Mouse (Mus musculus) adipocyte (in vitro differentiated cells): Measurements from ENCODE around the gene Olfr481.

Experiments
- DNase-seq: peaks from one replicate; pipeline ENCODE4 v3.0.0-alpha.2; 2016; ENCODE audit warnings: low spot score

Gene Olfr481

DNA sequence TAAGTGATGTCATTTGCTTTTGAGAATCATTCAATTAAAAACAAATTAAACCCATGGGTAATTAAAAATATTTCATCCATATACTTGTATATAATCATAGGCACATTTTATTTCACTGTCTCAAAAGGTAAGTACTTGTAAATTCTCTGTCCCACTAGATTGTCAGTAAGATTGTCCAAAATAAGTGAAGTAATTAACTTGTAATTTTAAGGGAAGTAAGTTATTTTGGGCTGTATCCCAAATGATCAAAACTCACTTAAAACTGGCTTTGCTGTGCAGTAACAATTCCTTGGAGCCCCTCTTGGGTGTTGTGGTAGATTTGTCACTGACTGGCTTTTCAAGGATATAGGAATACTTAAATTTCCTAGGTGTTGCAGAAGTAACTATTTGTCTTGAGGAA lies at the start of gene Olfr481:
Gene Olfr481 (plus strand): TSS at position 301 of the 400 bp plus-strand sequence.
- DNase-seq = no peak

DNA sequence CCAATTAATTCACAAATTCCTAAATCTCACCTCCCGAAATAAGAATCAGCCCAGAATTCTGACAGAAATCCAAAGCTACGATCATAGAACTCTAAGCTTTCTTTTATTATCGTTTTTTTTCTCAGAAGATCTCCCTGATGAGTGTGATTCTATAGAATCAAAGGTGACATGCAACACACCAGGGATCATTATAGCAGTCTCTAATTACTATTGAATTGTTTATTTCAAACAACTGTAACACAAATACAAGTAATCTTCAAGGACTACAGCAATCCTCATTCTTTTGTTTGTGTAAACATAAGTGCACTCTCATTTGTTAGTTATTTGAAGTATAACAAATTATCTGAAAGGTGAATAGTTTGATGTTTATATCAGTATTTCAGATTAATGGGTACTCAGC lies 45.8 kb upstream of the Olfr481 start, which contains the start of gene Olfr478:
Gene Olfr478 (minus strand): TSS at position 101 of the 400 bp plus-strand sequence.
- DNase-seq = no peak

DNA sequence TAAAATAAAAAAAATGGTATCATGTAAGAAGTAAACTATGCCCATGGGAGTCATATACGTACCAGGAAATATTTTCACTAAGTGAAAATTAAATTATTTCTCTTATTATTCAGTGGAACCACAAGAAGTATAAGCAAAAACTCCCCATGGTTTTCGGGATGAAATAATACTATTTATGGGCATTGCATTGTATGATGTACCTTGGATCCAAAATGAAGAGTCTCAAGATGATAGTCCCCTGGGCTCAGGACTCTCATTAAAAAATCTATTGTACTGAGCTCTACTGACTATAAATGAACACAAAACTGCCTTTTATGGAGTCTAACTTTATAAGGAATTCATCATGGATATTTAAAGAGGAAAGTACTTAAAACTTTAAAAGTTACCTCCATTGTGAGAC lies 29.3 kb upstream of the Olfr481 start, which contains the start of gene Olfr479:
Gene Olfr479 (plus strand): TSS at position 301 of the 400 bp plus-strand sequence.
- DNase-seq = no peak

DNA sequence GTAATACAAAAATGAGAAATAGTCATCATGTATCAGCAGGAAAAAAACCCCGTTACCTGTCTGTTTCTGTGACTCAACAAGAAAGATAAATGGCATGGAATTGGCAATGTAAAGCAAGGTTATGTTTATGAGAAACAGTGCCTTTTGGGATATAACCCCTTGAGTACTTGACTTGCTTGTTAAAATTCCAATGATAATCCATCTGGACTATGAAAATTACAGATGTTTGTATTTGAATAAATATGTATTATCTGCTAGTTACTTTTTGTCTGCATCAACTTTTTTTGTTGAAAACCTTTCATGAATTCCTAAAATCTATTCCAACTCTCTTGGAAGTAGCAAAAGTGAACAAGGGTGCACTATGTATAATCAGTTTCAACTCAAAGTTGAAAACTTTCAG lies 12.4 kb upstream of the Olfr481 start, which contains the start of gene Olfr480:
Gene Olfr480 (minus strand): TSS at position 101 of the 400 bp plus-strand sequence.
- no peak for DNase-seq

DNA sequence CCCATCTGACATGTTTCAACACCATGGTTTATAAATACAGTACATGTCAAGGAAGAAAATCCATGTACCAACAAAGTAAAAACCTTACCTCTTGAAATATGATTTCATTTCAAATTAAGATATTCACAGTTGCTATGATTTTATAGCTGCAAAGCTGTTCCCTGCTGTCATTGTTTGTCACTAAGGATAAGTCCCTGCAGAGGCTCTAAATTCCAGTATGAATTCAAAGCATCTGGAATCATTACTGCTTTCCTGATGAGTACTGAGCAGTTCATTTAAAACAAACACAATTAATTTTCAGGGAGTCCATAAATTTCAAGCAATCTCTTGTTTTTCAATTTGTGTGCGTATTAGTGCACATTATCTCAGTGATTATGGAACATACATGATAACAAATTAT lies 17.8 kb downstream of the Olfr481 start, which contains the start of gene Olfr482:
Gene Olfr482 (minus strand): TSS at position 101 of the 400 bp plus-strand sequence.
- no peak for DNase-seq

DNA sequence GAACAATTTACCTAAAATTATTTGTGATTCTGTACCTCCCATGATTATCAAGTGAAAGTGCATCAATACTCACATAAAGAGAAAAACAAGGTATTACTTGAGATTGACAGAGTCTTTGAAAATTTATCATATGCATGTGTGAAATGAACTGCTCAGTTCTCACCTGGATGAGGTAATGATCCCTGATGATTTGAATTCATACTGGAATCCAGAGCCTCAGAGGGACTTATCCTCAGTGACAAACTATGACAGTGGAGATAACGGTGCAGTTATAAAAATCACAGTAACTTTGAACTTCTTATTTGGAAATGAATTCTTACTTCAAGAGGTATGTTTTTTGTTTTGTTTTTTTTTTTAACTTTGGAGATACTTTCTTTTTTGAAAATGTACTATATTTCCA lies 20.9 kb downstream of the Olfr481 start, which contains the start of gene Olfr483:
Gene Olfr483 (plus strand): TSS at position 301 of the 400 bp plus-strand sequence.
- no peak for DNase-seq

DNA sequence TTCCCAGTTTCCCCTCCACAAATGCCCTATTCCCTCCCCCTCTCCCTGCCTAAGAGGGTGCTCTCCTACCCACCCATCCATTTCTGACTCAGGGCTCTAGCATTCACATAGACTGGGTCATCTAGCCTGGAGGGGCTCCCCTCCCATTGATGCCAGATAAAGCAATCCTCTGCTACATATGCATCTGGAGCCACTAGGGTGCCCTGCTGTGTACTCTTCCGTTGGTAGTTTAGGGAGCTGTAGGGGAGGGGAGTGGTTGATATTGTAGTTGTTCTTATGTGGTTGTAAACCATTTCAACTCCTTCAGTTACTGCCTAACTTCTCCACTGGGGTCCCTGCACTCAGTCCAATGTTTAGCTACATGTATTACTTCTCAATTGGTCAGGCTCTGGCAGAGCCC lies 41.0 kb downstream of the Olfr481 start:
- no peak for DNase-seq

DNA sequence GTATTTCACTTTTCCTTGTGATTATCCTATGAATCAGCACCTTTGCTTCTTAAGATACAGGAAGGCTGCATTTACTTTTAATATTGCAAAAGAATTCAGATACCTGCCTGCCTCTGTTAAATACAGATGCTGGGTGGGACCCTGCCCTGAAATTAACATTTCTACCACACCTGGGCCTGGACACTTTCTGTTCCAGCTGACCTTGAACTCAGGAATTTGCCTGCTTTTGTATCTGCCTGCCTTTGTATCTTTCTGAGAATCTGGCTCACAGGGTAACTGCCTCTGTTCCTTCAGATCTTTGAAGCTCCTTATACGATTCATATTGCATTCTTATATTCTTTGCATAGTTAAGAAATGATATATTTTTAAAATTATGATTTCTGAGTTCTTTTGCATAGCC lies 41.8 kb downstream of the Olfr481 start:
- no peak for DNase-seq

DNA sequence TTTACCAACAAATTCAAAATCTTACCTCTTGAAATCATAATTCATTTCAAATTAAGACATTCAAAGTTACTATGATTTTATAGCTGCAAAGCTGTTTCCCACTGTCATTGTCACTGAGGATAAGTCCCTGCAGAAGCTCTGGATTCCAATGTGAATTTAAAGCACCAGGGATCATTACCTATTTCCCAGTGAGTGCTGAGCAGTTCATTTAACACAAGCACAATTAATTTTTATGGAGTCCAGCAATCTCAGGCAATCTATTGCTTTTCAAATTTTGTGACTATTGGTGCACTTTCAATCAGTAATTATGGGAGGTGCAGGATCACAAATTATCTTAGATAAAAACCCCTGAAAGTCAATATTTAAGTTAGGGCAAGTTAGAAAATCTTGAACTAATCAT lies 47.7 kb downstream of the Olfr481 start, which contains the start of gene Olfr484:
Gene Olfr484 (minus strand): TSS at position 101 of the 400 bp plus-strand sequence.
- no peak for DNase-seq
